Comparison of ENCODE assay signal across 8 mouse cellular contexts in the genomic region with DNA sequence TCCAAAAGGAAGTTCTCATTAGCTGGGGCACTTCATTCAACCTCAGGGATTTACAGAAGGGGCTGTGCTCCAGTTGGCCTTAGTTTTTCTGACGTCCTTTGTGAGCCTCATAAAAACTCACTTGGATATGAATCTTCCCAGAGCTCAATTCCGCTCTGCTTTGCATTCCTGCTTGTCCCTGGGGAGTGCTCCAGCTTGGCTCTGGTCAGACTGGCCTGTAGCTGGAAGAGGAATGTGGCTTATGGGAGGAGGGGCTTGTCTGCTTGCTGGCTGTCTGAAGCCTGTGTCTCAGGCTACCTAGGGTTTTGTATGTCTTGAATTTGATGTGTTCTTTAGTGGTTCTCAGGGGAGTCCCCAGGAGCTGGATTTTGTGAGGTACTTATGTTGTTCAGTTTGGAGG. TPM values are rescaled to one million over a fixed set of nuclear protein-coding genes. Genes with fewer than 3 reads are reported as not detected.
DNase-seq lines count a peak whose midpoint lies in the region; ATAC-seq and TF ChIP-seq lines count a peak whose summit lies in the region.

No protein-coding gene starts in this region.

- peak; percentile 87 for ATAC-seq in lung, embryonic 16.5 days (ENCODE audit: low read depth)
- ATAC-seq in forebrain, postnatal 0 days, result peak; percentile 14; the same call in 1 of the 2 replicates
- ATAC-seq in hindbrain, embryonic 16.5 days, result peak; percentile 72

- no peaks in the 10 kb centered on the region for H3K36me3 ChIP-seq in lung, embryonic 16.5 days (ENCODE audit: control insufficient read depth, insufficient read depth, low read length)
- no peaks in the 10 kb centered on the region for H3K36me3 ChIP-seq in forebrain, postnatal 0 days (ENCODE audit: insufficient read depth)
- no peaks in the 10 kb centered on the region for H3K36me3 ChIP-seq in hindbrain, embryonic 16.5 days (ENCODE audit: control insufficient read depth, insufficient read depth, low read length)

- no peak overlapping the region for H3K4me2 ChIP-seq in lung, embryonic 16.5 days (ENCODE audit: low read depth, low read length)
- H3K4me2 ChIP-seq in forebrain, postnatal 0 days (ENCODE audit: low read depth), result no peak overlapping the region
- no peak overlapping the region for H3K4me2 ChIP-seq in hindbrain, embryonic 16.5 days (ENCODE audit: low read length)

- no peak for TF ChIP-seq CTCF in forebrain, postnatal 0 days (IDR thresholded peaks at IDR 0.05; ENCODE audit: low read depth)

- no peak overlapping the region for H3K9ac ChIP-seq in lung, embryonic 16.5 days (ENCODE audit: low read length)
- H3K9ac ChIP-seq in forebrain, postnatal 0 days, result no peak overlapping the region
- H3K9ac ChIP-seq in hindbrain, embryonic 16.5 days (ENCODE audit: low read depth, low read length), result no peak overlapping the region

- peak overlapping the region; percentile 26; the same call in 1 of the 2 replicates for H3K27ac ChIP-seq in lung, embryonic 16.5 days (ENCODE audit: low read length)
- H3K27ac ChIP-seq in forebrain, postnatal 0 days (ENCODE audit: low read depth, low read length), result no peak overlapping the region
- H3K27ac ChIP-seq in hindbrain, embryonic 16.5 days (ENCODE audit: low read depth, low read length), result no peak overlapping the region

- DNase-seq in lung, adult 18-20 months, result no peak
- DNase-seq in forebrain, postnatal 0 days, result no peak
- peak; percentile 10 for DNase-seq in lung, postnatal 14 days
- DNase-seq in yolk sac, embryonic 10.5 days (ENCODE audit: low spot score), result peak; percentile 60
- DNase-seq in frontal cortex, postnatal 25 days (ENCODE audit: low spot score in 2 of 2), result no peak
- no peak for DNase-seq in cerebellum, postnatal 4 days (ENCODE audit: low spot score in 2 of 2)

- H3K4me1 ChIP-seq in lung, embryonic 16.5 days (replicated peaks; ENCODE audit: control insufficient read depth, insufficient read depth, low read length), result peaks cover 10% of the 10 kb centered on the region; the same call in 1 of the 2 replicates
- no peaks in the 10 kb centered on the region for H3K4me1 ChIP-seq in forebrain, postnatal 0 days (ENCODE audit: insufficient read depth)
- no peaks in the 10 kb centered on the region for H3K4me1 ChIP-seq in hindbrain, embryonic 16.5 days (ENCODE audit: control insufficient read depth, insufficient read depth, low read depth, low read length)

- H3K9me3 ChIP-seq in lung, embryonic 16.5 days (ENCODE audit: control insufficient read depth, low read length), result no peaks in the 10 kb centered on the region
- no peaks in the 10 kb centered on the region for H3K9me3 ChIP-seq in forebrain, postnatal 0 days (ENCODE audit: low read length)
- no peaks in the 10 kb centered on the region for H3K9me3 ChIP-seq in hindbrain, embryonic 16.5 days (ENCODE audit: control insufficient read depth, low read length)

- no peaks in the 10 kb centered on the region for H3K27me3 ChIP-seq in lung, embryonic 16.5 days (ENCODE audit: control insufficient read depth, insufficient read depth, low read depth, low read length)
- no peaks in the 10 kb centered on the region for H3K27me3 ChIP-seq in forebrain, postnatal 0 days (ENCODE audit: insufficient read depth, low read length)
- H3K27me3 ChIP-seq in hindbrain, embryonic 16.5 days (replicated peaks; ENCODE audit: control insufficient read depth, insufficient read depth, low read length), result no peaks in the 10 kb centered on the region

- WGBS in lung, embryonic 16.5 days, result 11% methylated on average over 2 of the region's 2 CpGs
- WGBS in forebrain, postnatal 0 days, result 3% methylated on average over 2 of the region's 2 CpGs
- 2% methylated on average over 2 of the region's 2 CpGs for WGBS in hindbrain, embryonic 16.5 days

- no peak overlapping the region for H3K4me3 ChIP-seq in lung, embryonic 16.5 days (ENCODE audit: low read length)
- no peak overlapping the region for H3K4me3 ChIP-seq in forebrain, postnatal 0 days (ENCODE audit: low read depth, low read length)
- H3K4me3 ChIP-seq in hindbrain, embryonic 16.5 days (ENCODE audit: low read length), result no peak overlapping the region

RNA-seq across cellular contexts. Expression of a gene that starts 36.4 kb away (rescaled TPM):
- polyA plus RNA-seq in lung, embryonic 16.5 days (2015; fragmentation: Nextera tagmentation; extraction: Ambion mirVana), result 36.1 and 45.6 TPM in 2 replicates
- 173 and 198 TPM in 2 replicates for total RNA-seq in forebrain, postnatal 0 days (2014; rRNA removed)
- polyA plus RNA-seq in forebrain, postnatal 0 days (2015; fragmentation: Nextera tagmentation; extraction: Ambion mirVana), result 45.0 and 52.8 TPM in 2 replicates
- 52.9 and 68.5 TPM in 2 replicates for polyA plus RNA-seq in hindbrain, embryonic 16.5 days (2015; fragmentation: Nextera tagmentation; extraction: Ambion mirVana)

Comparison
In these comparisons a context has a peak if more than half of its experiments do, and no peak if none do; other contexts are left out.
1. DNase-seq: peak in lung, postnatal 14 days (single experiment) and yolk sac, embryonic 10.5 days (single experiment); none in lung, adult 18-20 months (0 of 2), forebrain, postnatal 0 days (single experiment), frontal cortex, postnatal 25 days (0 of 2) and cerebellum, postnatal 4 days (0 of 2).
2. ATAC-seq: peak in every context shown above with its lines; median percentile 87 in lung, embryonic 16.5 days; 72 in hindbrain, embryonic 16.5 days; 14 in forebrain, postnatal 0 days.